Mouse (Mus musculus) naive thymus-derived CD4-positive, alpha-beta T cell, adult 5 months (primary cell): ENCODE results near the gene Secisbp2. TPM values are rescaled to one million over a fixed set of nuclear protein-coding genes. Genes with fewer than 3 reads are reported as not detected.

ENCODE experiments used
- polyA plus RNA-seq: library from polyadenylated mRNA; unstranded; fragments of 100-300 nt; shearing (Covaris generic); gene quantifications from one replicate; pipeline ENCODE4 v1.2.1, GENCODE M21; 2017

Secisbp2 gene
- 56.4 TPM for polyA plus RNA-seq

GRCm38 (mm10) chr13:51651408-51652064 is at the start of gene Secisbp2:
Secisbp2 (plus strand) TSS chr13:51651697.

GRCm38 (mm10) chr13:51644829-51645789 is 6.4 kb upstream of the Secisbp2 start, which contains the start of gene Cks2:
Cks2 (plus strand) TSS chr13:51645232.

Other genes with a start within 250 kb of the Secisbp2 start
- not detected for gene S1pr3, start 243.1 kb upstream of the Secisbp2 start, polyA plus RNA-seq
- gene Shc3, start 82.3 kb upstream of the Secisbp2 start, polyA plus RNA-seq: not detected
- 28.8 TPM for gene Cks2, start 6.5 kb upstream of the Secisbp2 start, polyA plus RNA-seq
- gene Sema4d, start 142.1 kb downstream of the Secisbp2 start, polyA plus RNA-seq: 152 TPM
- 7.3 TPM for gene Gadd45g, start 195.0 kb downstream of the Secisbp2 start, polyA plus RNA-seq